Mouse (Mus musculus) heart, adult 9 months (tissue): ENCODE results near the gene Fgfr4.
A peak's percentile ranks its signal among the peaks of the same experiment; 100 is the strongest.

Source experiments
- DNase-seq, 2 experiments: peaks; one replicate each; pipeline ENCODE4 v3.0.0; 2022; ENCODE audit warnings: low spot score in 2 of 2

The Fgfr4 gene

DNA sequence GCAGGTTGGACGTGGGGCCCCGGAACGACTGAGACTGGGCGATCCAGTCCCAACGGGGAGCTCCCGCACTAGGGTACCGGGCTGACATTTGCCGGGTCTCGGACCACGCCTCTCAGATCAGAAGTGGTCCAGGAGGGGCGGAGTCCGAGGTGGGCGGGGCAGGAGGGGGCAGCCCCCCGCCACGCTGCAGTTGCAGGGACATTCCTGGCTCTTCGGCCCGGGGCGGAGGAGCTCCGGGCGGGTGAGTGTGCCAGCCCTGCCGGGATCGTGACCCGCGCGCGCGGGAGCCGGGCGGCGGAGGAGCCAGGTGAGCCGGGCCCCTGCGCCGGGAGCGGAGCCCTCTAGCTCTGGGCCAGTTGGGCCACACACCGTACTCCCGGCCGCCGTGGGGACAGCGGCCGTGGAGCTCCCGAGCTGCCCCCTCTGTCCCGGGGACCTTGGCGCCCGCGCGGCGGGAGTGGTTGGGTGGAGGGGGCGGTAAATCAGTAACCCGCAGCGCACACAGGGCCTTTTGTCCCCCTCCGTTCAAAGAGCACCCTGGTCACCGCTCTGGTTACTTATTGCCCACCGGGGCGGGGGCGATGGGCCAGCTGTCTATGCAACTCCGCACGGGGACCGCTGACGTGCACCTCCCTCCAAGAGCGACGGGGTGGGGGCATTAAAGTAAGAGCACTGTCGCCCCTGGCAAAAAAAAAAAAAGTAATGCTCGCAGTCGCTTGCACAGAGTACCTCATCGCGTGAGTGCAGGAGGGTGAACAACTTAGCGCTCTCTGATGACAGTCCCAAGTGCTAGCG lies at the start of gene Fgfr4:
Gene Fgfr4, plus strand, starts transcription at position 20 of the 795 bp plus-strand sequence.
- DNase-seq: no peak

DNA sequence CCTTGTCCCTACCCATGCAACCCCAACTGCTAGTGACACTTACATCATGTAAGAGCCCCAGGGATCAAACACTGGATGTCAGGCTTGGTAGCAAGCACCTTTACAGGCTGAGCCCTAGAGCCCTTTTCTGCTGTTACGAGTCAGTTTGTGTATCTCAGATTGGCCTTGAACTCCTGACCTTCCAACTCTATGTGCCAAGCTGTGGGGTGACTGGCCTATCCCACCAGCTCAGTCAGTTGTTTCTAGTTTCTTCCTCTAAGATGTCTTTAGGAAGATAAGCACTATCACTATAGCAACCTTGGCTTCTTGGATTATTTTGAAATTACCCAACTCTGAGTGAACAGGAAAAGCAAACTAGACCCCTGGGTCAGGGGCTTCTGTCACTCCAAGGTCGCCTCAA lies 49.1 kb upstream of the Fgfr4 start:
- DNase-seq: no peak

DNA sequence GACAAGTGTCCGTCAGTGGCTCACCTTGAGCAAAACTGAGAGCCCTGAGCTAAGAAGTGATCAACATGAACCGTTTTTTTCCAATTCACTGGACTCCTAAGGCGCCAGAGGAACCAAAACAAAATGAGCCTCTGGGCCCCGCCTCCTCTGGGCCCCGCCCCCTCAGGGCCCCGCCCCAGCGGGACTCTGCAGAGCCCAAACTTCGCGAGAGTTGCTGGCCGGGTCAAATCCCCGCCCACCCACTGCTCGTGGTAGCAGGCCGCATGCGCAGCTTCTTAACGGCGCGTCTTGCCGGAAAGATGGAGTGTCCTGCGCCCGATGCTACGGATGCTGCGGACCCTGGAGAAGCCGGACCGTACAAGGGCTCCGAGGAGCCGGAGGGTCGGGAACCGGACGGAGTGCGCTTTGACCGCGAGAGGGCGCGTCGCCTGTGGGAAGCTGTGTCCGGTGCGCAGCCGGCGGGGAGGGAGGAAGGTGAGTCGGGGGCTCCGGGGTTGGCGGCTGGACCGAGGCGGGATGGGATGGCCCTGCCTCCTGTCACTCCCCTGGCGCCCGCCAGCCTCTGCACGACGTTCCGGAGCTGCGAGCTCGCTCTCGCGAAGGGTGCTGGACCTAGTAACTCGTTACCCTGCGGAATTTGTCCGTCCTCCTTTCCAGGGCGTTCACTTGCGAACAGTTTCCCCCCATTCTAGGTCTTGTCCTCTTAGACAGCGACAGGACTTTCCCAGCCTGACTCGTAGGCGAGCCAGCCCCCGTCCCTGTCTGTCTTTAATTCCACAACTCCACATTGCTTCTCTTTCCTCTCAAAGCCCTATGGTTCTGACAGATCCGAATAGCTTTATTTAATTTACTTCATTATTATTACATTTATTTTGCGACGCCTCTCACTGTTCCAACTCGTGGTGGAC lies 47.1 kb upstream of the Fgfr4 start, which contains the start of gene Zfp346:
Gene Zfp346, plus strand, starts transcription at position 267 of the 908 bp plus-strand sequence.
- peak; percentile 95 to 98 for DNase-seq

DNA sequence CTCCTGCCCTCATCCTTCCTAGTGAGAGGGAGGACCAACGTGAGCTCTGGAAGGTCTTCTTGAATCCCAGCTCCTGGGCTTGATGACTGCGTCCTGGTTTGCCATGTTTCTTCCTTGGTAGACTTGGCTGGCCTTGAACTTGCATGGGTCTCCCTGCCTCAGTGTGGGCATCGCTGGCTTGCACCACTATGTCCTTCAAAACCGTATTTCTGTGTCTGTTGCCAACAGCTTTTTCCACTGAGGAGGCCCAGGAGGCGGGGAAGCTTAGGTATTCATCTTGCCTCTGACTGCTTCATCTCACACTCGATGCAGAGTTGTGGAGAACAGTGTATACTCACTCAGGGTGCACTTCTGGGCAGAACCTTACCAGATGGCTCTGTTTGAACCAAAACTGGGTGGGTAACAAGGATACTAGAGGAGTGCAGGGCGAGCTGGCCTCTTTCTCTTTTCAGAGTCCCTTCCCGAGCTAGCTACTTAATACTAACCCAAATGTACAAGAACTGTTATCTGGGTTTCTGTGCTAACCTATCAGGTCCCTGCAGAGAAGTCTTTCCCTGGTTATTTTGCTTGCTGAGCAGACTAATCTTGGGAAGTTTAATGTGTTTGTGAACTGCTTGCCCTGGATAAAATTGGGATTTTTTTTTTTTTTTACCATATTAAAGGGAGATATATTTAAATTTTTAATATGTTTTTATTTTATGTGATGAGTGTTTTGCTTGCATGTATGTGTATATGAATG lies 46.3 kb upstream of the Fgfr4 start:
- DNase-seq: no peak

DNA sequence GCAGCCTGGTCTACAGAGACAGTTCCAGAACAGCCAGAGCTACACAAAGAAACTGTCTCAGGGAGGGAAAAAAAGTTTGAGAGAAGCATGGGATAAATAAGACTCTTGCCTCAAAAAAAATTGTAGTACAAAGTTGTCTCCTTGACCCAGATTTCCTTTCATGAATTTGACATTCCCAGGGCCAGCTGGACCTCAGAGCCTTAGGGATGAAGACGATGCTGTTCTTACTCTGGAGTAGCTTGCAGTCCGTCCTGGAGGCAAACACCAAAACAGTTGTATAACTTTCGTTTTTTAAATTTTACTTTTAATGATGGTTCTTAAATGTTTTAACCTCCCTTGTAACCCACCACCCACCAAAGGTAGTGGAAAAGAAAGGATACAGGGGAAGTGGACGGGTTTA lies 45.3 kb upstream of the Fgfr4 start:
- no peak for DNase-seq

DNA sequence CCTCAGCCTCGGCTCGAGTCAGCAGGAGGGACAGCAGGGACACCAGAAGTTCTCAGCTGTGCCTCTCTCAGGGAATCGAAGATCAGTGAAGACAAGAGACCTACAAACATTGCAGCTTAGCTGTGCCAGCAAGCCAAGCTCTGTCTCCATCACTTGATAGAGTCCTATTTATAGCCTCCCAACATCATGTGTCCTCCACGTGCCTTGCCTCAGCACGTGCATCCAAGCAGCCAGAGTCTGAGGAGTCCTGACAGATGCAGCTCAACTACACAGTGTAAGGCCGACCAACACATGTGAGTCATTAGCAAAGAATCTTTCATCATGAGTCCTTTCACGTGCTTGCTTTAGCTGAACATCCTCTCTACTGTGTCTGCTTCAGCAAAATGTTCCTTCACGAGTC lies 44.7 kb upstream of the Fgfr4 start:
- peak; percentile 82 to 86 for DNase-seq

DNA sequence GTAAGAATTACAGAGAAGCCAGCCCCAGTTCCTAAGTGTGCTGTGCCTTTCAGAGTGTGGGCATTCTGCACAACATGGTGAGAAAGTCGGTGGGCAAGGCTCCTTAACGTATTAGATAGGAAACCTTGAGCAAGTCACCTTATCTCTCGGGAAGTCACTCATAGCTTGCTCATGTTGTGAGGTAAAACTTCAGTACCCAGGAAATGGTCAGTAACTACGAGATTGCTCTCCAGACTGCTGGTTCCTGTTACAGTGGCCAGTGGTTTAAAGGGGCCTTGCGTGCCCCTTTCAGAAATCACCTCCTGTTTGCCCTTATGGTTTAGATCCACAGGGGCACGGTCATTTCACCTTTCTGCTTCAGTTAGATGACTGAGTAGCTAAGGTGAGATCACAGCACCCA lies 38.1 kb upstream of the Fgfr4 start:
- no peak for DNase-seq

DNA sequence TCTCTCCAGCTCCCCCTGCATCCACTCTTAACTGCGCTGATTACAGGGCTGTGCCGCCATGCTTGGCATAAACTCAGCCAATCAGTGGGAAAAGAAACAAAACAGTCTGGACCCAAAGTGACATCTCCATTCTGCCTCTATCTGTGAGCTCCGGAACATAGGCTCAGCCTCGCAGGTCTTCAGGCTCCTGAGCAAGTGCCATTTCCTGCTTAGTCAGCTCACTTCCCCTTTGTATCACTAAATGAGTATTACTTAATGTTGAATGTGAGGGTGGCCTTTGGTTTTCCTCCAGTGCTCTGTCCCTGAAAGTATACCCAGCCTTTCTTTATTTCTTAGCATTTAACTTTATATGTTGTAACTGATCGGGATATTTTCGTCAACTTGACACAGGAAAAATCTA lies 27.5 kb upstream of the Fgfr4 start:
- no peak for DNase-seq

DNA sequence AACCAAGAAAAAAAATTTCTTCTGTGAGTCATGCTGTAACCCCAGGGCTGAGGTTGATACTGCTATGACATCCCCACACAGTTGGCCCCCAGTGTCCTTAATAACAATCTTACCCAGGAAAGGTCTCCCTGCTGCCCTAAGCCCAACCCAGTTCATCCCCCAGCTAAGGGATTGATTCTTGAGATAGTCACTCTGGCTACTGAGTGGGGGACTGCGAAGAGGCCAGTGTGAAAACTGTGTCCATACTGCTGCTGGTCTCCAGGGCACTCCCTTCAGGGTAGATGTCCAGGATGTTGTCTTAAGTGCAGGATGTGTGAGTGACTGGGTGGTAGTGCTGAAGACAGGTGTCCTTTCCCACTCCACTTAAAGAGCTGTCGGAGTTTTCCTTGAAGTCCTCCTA lies 19.0 kb upstream of the Fgfr4 start, which contains the start of gene Gm17617:
Gene Gm17617, minus strand, starts transcription at position 101 of the 400 bp plus-strand sequence.
- DNase-seq: no peak

DNA sequence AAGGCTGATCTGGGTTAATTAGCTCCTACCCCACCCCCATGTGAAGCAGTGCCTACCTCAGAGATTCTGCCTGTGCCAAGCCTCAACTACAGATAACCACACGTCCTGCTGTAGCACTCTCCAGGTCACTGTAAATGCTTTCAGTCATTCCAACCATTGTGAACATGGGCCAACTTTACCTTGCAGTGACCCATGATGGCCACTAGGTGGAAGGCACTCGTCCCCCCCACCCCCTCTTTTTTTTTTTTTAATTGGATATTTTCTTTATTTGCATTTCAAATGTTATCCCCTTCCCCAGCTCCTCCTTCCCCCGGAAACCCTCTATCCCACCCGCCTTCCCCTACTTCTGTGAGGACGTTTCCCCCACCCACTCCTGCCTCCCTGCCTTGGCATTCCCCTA lies 17.1 kb upstream of the Fgfr4 start:
- peak; percentile 8 to 15 for DNase-seq

DNA sequence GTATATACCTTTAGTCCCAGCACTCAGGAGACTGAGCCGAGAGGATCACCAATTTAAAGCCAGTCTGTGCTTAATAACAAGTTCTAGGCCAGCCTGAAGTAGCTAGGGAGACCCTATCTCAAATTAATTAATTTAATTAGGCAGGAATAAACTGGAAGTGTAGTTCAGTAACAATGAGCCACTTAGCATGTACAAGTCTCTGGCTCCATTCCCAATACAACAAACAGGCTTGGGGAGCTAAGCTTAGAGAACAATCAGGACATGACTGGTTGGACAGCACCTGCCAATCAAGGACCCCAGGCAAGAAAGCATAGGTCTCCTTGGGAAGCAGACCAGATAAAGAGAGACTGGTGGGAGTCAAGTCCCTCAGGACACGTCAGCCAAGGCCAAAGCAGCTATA lies 12.2 kb upstream of the Fgfr4 start:
- no peak for DNase-seq

DNA sequence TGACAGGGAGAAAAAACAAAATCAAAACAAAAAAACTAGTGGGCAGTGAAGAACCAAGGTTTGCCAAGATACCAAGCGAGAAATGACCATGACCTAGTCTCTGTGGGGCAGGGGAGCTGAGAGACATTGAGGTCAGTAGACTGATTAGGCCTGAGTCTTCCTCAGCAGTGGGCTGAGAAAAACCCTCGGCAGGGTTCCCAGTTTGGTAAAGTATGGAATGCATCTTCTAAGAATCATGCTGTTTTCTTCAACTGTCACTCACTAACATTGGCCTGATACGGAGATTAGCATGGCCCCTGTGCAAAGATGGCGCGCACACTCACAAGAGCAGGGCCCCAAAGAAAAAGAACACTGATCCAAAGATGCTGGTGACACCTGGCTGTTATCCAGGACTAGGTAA lies 1.5 kb downstream of the Fgfr4 start:
- no peak for DNase-seq

DNA sequence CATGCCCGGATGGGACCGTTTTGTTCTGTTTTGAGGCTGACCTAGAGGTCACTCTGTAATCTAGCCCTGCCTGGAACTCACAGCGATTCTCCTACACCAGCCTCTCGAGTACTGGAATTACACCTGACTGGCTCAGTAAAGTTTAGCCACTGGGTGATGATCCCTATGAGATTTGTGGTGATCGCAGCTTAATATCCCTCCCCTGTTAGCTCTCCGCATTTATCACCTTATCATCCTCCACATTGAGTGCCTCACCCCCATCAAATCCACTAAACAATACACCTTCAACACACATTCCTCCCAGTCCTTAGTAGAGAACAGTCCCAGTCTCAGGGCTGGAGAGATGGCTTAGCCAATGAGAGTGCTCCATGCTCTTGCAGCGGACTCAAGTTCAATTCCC lies 9.9 kb downstream of the Fgfr4 start:
- DNase-seq: no peak

DNA sequence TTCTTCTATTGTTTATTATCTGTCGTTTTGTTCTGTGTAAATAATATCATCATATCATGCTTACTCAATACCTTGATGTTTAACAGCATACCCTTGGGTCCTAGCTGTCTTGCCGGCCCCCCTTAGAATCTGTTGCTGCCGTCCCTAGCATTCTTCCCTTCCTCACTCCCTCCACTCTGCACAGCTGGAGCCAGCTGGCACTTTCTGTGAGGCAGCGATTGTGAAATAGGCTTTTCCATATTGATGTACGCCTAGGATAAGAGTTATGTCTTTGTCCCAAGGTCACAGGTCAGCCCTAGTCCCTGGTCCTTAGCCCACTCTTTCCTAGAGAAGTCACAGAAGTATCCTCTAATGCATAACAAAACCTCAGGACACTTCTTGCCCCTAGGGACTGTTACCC lies 11.1 kb downstream of the Fgfr4 start:
- no peak for DNase-seq

DNA sequence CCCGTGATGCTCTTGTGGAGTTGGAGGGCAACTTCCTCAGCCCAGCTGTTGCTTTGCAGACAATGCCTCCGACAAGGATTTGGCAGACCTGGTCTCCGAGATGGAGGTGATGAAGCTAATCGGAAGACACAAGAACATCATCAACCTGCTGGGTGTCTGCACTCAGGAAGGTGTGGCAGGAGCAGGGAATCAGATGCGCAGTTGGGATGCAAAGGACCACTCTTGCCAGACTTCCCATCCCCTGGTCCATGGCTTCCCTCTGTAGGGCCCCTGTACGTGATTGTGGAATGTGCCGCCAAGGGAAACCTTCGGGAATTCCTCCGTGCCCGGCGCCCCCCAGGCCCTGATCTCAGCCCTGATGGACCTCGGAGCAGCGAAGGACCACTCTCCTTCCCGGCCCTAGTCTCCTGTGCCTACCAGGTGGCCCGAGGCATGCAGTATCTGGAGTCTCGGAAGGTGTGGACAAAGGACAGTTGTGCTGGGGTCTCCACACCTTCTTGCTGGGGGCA lies 13.4 kb downstream of the Fgfr4 start:
- DNase-seq: no peak

DNA sequence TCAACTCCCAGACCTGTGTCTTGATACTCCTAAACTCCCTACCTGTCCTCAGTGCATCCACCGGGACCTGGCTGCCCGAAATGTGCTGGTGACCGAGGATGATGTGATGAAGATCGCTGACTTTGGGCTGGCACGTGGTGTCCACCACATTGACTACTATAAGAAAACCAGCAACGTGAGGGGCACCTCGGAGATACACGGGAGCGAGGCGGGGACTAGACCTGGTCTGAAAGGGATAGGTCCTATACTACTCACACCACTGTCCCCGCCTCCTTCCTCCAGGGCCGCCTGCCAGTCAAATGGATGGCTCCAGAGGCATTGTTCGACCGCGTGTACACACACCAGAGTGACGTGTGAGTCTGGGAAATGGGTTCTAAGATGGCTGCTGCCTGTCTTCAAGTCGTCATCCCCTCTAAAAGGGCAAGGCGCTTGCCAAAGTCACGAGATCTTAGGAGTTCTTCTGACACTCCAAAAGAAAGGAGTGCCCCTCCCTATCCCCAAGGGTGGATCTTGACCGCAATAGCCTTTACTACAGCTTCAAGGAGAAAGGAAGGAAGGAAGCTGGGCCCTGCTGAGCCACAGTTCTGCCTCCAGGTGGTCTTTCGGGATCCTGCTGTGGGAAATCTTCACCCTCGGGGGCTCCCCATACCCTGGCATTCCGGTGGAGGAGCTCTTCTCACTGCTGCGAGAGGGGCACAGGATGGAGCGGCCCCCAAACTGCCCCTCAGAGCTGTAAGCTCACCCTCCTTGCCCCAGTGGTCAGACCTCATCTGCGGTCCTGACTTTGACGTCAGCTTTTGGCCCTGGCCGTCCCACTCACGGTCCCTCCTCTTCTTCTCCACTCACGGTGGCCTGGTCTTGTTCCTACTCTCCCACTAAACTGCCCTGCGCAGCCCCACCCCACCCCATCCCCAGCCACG lies 14.6 kb downstream of the Fgfr4 start:
- no peak for DNase-seq

DNA sequence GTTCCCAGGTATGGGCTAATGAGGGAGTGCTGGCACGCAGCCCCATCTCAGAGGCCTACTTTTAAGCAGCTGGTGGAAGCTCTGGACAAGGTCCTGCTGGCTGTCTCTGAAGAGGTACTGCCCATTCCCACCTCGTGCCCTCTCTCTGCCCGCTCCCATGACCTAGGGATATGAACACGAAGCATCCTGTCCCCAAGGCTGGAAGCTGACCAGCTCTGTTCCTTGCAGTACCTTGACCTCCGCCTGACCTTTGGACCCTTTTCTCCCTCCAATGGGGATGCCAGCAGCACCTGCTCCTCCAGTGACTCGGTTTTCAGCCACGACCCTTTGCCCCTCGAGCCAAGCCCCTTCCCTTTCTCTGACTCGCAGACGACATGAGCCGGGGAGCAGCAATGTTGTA lies 15.4 kb downstream of the Fgfr4 start:
- no peak for DNase-seq

DNA sequence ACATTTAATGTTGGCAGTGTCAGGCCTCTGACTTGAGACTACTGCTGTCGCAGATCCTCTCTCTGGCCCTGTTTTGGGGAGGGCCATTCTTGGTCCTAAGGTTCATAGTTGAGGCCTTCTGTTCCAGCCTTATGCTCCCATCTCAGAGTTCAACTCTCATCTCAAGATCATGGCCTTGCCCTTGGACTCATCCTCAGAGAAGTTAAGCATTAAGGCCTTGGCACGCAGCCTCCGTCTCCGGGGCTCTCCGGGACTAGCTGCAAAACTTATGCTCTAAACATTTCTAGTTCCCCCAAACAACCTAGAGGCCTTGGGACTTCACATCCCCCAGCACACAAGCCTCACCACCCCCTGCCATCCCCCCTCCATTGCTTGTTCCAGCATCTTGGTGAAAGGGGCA lies 15.8 kb downstream of the Fgfr4 start:
- DNase-seq: no peak

DNA sequence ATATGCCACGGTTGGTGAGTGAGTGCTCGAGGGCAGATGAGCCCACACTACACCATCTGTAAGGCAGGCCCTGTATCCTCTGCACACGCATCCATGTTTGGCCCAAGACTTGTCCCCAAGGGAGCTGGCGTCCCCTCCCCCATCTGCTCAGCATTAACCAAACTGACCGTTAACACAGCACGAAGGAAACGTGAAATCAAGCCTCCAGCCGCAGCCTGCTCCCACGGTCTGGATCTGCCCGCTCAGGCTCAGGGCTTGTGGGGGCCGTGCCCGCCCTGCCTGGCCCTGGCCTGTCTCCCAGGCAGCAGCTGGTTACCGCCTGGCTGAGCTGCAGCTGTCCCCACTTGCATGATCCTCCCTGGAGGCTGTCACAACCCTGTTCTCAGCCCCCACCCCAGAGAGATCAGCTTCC lies 16.5 kb downstream of the Fgfr4 start:
- peak; percentile 75 to 77 for DNase-seq

DNA sequence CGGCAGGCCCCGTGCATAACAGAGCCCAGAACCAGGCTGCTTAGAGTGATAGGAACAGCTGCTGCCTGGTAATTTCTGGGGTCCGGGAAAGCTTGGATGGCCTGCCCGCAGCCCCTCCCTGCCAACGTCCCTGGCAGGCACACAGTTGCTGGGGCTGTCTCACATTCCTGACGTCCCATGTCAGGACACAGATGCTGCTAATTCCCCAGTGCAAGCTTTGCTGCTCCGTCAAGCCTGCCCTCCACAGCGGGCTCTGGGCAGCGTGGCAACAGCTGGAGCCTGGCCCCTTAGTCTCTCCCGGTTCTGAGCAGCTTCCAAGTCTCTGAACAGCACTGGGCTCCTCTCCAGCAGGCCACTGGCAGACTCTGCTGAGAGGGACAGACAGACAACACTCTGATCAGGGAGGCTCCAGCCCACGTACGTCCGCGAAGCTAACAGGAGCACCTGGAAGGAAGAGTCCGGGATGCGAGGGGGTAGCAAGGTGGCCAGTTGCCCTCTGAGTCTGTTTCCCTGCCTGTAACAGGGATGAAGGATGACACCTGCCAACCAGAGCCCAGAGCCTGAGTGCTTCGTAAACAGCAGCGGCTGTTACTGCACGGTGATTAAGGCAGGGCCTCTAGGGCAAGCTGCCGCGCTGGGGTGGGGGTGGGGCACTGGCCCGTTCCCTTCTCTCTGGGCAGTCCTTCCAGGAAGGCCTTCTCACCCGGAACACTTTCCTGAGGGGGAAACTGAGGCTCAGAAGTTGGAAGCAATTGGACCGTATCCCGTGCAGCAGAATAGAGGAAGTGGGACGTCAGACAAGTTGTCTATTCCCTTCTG lies 19.3 kb downstream of the Fgfr4 start:
- DNase-seq: peak; percentile 61 to 71
